Mouse (Mus musculus): ENCODE data around the gene Mslnl. TPM values are rescaled to one million over a fixed set of nuclear protein-coding genes. Genes with fewer than 3 reads are reported as not detected.

Gene Mslnl
- total RNA-seq, 2 experiments from 2014 or later, result 0.13 TPM; not detected in 1

DNA sequence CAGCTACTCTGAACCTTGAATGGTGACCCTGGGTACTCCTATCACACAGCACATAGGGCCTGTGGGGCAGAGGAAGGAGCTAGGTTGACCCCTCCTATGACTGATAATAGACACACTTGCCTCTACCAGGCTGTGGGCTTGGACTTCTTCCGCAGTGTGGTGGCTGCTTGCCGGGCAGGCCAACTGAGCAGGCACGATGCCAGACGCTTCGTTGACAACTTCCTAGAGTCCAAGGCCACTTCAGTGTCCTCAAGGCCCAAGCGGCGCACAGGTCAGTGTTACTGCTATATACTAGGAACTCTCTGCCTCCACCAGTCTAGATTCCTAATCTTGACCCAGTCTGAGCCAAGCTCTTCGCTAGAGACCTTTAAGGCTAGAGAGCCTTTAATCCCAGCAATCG is 8.0 kb downstream of the Mslnl start:
- no peak for DNase-seq (ENCODE audit: low spot score in 2 of 2)

GRCm38 (mm10) chr17:25744311-25744710 is 8.5 kb downstream of the Mslnl start:
- DNase-seq (ENCODE audit: low spot score in 2 of 2), result no peak

DNA sequence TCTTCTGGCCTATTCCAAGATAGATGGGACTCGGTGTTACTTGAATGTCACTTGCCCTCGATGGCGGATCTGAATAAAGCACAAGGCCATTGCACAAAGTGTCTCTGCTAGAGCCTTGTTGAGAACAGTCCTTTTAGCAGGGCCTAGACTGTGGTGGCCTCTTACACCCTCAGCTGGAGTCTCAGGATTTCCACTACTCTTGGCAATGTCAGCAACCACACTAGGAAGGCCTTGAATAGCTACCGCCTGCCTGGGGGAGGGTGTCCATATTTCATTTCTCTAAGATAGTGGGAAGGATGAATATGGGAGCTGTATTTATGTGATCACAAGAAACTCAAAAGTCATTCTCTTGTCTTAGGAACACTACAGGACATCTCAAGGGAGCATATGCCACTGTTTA is 12.4 kb downstream of the Mslnl start:
- no peak for DNase-seq (ENCODE audit: low spot score in 2 of 2)

DNA sequence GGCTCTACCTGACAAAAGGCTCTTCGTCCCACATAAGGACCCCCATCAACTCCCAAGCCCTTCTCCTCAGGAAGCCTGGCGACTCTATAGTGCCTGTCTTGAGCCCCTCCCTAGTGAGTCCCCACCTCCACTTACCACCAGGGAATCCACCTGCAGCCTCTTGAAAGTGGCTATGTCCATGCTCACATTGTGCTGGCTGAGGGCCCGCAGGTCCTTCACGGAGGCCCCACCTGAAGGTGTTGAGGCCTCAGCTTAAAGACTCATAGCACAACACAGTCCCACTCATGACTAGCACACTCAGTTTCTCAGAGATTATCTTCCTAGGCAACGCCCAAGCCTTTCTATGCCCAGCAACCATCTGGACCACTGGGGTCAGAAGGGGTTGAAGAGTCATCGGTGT is 13.5 kb downstream of the Mslnl start:
- no peak for DNase-seq (ENCODE audit: low spot score in 2 of 2)

GRCm38 (mm10) chr17:25751446-25751845 is 15.6 kb downstream of the Mslnl start:
- no peak for DNase-seq (ENCODE audit: low spot score in 2 of 2)

DNA sequence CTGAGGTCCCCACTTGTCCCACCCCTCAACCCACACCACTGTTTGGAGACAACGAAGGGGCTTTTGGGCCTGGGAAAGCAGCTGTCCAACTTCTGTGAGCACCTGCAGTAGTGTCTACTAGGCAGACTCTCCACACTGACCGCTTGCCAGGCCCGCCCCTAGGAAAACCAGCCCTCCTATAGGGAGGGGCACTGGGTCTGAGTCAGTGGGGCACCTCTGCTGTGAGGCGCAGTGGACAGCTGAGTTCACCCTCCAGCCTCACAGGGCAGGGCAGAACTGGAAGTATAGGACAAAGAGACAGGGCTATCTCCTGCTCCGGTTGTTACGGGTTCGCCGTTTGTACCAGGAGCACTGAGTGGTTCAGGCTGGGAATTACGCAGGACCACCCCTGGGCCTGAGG is 18.4 kb downstream of the Mslnl start, which contains the start of gene Msln:
Gene Msln (minus strand): TSS at position 138 of the 400 bp plus-strand sequence.
- no peak for DNase-seq (ENCODE audit: low spot score in 2 of 2)

DNA sequence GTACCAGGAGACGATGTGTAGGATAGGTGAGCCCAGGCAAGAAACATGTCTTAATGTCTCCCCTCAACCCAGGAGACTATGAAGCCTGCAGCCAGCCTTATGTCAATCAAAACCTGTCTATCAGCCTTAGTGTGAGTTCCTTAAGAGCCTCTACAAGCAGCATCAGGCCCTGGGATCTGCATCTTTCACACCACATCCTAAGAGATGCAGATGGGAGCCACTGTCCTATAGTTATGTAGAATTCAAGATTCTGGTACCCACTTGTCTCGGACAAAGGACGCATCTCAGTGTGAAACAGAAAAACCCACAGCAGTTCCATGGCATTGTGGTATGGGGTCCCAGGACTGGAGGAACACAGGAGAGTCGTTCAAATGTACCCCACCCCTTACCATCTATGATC is 19.2 kb downstream of the Mslnl start:
- no peak for DNase-seq (ENCODE audit: low spot score in 2 of 2)

DNA sequence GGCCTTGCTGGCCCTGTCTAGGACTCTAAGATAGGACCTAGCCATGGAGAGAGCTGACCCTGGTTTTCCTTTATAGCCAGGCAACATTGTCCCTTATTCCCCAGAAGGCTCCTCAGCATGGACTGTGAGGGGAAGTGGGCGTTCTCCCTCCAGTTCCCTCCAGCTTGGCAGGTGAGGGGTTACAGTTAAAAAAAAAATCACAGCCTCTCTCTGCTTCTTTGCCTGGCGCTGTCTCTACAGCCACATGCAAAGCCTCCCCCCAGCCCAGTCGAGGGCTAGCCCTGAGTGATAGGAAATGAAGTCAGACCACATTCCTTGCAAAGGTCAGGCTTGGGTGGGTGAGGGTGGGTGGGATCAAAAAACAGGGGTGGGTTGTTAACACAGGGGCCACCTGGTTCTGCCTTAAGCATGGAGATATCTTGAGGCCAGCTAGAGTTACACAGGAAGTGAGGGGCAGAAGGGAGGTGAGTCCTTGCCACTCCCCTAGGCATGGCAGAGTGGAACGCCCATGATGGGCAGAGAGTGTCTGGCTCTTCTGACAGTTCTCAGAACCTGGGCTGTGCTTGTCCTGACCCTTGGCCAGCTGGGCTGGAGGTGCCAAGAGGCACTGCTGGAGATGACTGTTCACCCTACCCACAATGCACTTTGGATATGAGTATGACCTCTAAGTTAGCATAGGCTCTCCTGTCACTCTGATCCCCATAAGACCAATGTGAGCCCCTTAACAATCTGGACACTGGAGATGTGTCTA is 20.0 kb downstream of the Mslnl start:
- no peak for DNase-seq (ENCODE audit: low spot score in 2 of 2)

DNA sequence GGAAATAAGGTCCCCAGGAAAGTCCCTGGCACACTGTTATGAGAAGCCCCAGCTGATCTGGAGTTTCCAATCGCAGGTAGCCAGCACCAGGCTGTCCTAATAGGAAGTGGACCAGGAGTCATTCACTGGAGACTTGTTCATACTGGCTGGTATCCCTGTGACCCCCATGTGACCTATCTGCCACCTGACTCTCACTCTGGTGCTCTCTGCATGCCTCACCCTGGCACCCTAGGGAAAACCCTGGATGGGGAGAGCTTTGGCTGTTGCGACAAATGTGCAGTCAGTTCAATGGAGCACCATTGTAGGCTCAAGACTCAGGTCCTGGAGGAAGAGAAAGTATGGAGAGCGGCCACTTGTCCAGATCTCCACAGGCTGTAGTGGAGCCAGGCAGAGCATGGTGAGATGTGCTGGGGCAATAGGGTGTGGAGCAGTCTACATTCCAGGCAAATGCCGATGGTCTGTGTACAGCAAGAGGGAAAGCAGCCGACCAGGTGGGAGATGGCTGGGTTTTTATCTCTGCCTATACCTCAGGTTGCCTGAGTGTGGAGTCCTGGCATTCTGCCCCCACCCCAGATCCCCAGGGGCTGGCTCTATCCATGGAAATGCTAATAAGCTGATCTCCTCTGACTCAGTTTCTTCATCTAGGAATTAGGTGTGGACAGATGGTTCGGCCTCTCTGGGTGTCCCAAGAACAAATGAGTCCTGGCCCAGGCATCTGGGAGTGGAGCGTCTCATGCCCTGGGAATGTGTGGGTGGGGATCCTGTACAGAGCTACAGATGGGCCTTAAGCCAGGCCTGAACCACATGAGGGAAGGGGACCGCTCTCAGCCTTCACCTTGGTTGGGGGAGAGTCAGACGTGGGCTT is 20.8 kb downstream of the Mslnl start:
- no peak for DNase-seq (ENCODE audit: low spot score in 2 of 2)

- DNase-seq (ENCODE audit: low spot score in 2 of 2), result no peak
These were observed 21.8 kb downstream of the Mslnl start for GRCm38 (mm10) chr17:25757691-25758090.

DNA sequence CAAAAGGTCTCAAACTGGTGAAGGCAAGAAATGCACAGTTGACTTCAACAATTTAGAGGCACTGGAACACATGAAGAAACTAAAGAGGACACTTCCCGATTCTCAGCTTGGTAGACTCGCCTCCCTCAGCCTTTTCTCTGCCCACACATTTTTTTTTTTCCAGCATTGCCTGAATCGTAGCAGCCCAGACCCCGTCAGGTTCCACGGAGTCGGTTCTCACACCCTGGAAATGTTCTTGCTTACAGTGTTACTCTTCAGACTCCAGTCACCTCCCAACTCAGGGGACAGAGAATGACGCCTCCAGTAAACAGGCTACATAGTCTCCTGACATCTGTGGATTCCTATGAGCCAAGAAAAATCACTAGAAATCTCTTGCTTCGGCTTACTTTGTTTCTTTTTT is 24.3 kb downstream of the Mslnl start:
- DNase-seq (ENCODE audit: low spot score in 2 of 2), result no peak

DNA sequence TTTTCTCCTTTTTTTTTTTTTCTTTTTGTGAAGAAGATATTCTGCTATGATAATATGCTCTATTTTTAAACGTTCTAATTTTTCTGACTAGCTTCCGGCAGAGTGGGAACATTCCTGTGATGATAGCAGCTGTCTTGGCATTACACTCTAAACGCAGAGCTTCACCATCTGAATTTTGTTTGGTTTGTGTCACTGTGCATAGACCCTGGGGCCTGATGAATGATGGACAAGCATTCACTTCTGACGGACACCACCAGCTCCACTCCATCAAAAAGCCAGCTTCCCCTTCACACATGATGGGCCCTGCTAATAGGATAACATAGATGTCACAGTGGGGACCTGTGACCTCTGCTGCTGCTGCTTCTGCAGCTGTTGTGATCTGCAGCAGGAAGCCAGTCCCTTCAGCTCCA is 25.7 kb downstream of the Mslnl start:
- peak in 1 of 2 experiments; percentile 80 for DNase-seq (ENCODE audit: low spot score in 2 of 2)

- no peak for DNase-seq (ENCODE audit: low spot score in 2 of 2)
These were observed 26.7 kb downstream of the Mslnl start for GRCm38 (mm10) chr17:25762591-25762990.

GRCm38 (mm10) chr17:25765886-25766285 is 30.0 kb downstream of the Mslnl start:
- no peak for DNase-seq (ENCODE audit: low spot score in 2 of 2)

- no peak for DNase-seq (ENCODE audit: low spot score in 2 of 2)
These were observed 33.5 kb downstream of the Mslnl start for GRCm38 (mm10) chr17:25769331-25769730.

DNA sequence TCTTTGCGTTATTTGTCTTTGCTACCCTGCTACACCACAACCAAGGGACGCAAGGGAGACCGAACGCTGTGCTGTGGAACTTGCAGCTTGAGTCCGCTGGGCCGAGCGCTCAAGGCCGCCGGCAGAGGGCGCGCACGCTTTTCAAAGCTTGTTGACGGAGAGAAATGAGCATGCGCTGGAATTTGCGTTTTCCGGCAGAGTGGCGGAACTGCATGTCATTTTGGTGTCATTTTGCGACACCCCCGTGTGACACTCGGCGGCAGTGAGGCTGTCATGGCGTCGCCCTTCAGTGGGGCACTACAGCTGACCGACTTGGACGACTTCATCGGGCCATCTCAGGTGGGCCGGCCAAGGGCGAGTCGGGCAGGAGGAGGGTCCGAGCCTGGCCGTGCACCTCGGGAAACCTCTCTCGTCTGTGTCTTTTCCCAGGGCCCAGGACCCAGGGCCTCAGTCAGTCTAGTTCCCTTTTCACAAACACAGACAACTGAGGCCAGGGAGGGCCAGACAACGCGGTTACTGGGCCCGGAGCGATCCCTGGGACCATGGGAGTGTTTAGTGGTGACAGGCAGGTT is 37.8 kb downstream of the Mslnl start, which contains the start of gene Narfl:
Gene Narfl (plus strand): TSS at position 228 of the 572 bp plus-strand sequence.
- DNase-seq (ENCODE audit: low spot score in 2 of 2), result peak; percentile 96 to 99

- DNase-seq (ENCODE audit: low spot score in 2 of 2), result no peak
These were observed 39.6 kb downstream of the Mslnl start for GRCm38 (mm10) chr17:25775318-25776062.

DNA sequence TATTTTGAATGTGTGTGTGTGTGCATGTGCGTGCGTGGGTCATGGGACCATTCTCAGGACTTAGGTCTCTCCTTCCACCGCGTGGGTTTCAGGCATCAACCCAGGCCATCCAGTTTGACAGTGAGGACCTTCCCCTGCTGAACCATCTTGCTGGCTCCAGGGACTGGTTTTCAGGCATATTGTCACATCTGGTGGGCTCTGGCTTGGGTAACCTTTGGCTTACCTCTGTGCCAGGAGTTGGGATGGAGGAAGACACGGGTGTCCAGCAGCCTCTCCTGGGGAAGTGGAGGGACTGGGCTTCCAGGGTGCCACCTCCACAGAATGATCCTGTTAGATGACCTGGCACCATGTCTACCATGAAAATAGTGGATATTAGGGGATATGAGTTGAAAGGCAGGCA is 42.1 kb downstream of the Mslnl start:
- no peak for DNase-seq (ENCODE audit: low spot score in 2 of 2)

DNA sequence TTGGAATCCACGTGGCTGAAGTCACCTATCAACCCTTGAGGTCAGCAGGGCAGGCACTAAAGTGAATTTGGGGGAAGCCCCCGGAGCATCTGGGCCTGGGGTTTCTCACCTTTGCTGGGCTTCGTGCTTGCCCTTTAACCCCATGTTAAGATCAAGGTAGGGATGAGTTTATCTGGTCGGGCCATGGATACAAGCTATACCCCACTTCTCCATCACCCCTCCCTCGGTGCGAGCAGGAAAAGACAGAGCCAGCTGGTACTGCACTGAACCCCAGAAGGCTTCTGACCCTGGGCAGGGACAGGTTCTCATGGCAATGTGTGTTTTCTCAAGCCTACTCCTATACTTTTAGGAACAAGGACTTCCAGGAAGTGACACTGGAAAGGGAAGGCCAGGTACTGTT is 45.5 kb downstream of the Mslnl start:
- no peak for DNase-seq (ENCODE audit: low spot score in 2 of 2)

DNA sequence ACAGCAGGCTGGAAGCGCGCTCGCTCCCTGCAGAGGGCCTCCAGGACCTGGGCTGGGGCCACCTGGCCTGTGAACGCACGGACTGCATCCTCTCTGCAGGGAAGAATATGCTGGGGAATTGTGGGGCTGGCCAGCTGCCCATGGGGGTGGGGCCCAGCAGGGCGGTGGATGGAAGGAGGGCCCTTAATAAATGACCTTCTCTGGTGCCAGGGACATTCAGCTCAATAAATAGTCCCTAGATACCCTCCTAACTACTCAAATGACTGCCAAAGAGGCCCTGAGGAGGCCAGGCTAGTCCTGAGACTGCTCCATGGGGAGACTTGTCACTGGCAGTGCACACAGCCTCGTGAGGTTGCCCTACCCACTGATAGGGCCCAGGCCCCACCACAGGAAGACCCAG is 47.2 kb downstream of the Mslnl start:
- no peak for DNase-seq (ENCODE audit: low spot score in 2 of 2)

DNA sequence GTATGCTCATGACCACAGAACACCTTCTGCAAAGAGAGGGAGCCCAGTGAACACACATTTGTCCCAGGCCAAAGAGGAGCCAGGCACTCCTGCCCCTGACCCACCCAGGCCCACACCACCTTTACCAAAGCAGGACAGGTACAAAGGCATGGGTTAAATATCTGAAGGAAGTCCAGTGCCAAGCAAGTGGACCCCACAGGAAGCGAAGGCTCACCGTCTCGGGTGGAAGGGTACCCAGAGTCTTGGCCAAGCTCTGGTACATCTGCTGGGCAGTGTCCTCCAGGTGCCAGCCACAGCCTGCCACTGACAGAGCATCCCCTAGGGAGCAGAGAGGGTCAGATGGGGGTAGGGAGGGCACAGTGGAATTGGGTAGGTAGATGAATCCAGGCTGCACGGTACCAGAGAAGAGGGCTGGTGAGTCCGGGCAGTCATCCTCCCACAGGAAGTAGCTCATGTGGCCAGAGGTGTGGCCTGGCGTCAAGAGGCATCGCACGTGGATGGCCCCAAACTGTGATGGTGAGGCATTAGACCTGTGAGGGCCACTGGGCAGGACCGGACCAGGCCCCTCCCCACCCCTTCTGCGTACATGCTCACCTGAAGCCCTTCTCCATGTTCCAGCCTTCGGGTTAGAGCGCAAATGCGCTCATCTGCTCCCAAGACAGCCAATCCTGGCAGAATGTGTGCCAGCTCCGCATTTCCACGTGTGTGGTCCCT is 48.2 kb downstream of the Mslnl start:
- DNase-seq (ENCODE audit: low spot score in 2 of 2), result no peak
